Mouse (Mus musculus): Measurements from ENCODE around the gene Mrpl49.
"Not testable (repeated sequence)": the region's sequence is repeated elsewhere in the genome, so short reads cannot be mapped to it uniquely, and the experiment has no call there.

Gene Mrpl49

GRCm38 (mm10) chr19:6067011-6067723 lies 9.6 kb upstream of the Mrpl49 start:
- DNase-seq (ENCODE audit: low read depth, low spot score): no peak

GRCm38 (mm10) chr19:6066571-6066970 lies 9.0 kb upstream of the Mrpl49 start:
- DNase-seq (ENCODE audit: low read depth, low spot score): no peak

DNA sequence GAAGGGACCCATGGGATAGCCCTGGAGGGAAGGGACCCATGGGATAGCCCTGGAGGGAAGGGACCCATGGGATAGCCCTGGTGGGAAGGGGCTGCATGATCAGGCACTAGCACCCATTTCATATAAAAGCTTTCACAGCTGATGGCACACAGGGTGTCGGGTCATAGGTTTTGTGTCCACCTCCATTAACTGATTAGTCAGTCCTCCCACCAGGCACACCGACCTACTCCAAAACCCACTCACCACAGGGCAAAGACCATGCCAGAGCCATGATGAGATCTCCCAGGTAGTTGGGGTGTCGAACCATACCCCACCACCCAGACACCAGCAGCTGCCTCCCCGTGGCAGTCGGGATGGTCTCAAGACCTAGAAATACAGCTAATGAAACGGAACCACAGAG lies 5.5 kb upstream of the Mrpl49 start:
- DNase-seq (ENCODE audit: low read depth, low spot score): no peak

DNA sequence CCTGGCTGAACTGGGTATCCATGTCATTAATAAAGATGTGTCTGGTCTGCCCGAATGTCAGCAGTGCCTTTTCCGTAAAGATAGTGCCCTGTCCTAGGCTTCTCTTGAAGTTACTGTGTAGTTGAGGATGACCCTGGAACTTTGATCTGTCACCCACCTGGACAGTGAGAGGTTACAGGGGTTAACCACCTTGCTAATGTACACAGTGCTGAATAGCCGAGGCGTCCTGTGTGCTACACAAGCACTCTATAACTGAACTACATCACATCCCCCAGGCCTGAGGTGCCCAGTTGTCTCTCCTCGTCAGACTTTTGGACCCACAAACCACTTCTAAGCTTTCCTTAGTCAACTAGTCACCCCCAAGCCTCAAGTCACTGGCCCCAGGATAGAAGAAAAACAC lies 4.8 kb upstream of the Mrpl49 start:
- DNase-seq (ENCODE audit: low read depth, low spot score): no peak

DNA sequence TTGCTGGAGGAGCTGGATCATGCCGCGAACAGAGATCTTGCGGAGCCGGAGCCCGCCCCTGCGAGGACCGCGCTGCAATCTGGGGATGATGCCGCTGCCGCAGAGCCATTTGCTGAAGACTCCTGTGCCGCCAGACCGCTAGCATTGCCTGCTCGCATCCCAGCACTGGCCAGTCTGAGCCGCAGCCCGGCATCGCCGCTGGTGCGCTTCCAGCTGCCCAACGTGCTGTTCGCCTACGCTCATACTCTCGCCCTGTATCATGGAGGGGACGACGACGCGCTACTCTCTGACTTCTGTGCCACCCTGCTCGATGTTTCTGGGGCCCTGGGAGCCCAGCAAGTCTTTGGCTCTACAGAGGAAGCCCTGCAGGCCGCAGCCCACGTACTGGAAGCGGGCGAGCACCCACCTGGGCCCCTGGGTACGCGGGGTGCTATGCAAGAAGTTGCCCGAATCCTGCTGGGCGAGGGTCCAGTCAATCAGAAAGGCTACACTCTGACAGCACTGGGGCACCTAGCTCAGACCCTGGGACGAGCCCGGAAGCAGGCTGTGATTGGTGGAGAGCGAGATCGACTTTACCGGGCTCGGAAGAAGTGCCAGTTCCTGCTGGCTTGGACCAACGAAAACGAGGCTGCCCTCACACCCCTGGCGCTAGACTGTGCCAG lies 4.2 kb upstream of the Mrpl49 start:
- DNase-seq (ENCODE audit: low read depth, low spot score): no peak

GRCm38 (mm10) chr19:6061021-6061533 lies 3.5 kb upstream of the Mrpl49 start, which contains the start of gene Znhit2:
Znhit2 (plus strand) TSS chr19:6061192.
- peak; percentile 77 for DNase-seq (ENCODE audit: low read depth, low spot score)

- DNase-seq (ENCODE audit: low read depth, low spot score): no peak
These were observed 1.4 kb upstream of the Mrpl49 start for GRCm38 (mm10) chr19:6058966-6059365.

DNA sequence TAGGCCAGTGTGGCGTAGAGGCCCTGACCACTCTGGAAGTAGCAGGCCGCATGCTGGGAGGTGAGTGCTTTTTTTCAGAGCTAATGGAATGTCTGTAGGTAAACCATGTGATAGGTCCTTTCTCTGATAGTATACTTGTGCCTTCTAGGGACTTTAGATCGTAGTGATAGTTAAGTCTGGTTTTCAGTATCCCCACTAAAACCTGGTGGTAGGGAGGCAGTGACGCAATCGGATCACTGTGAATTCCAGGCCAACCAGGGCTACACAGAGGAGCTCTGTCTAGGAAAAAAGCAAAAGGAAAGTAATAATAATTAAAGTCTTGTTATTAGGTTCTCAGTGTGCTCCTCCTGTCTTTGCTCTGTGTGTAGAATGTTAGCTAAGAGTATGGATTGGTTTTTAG lies 928 bp upstream of the Mrpl49 start:
- no peak for DNase-seq (ENCODE audit: low read depth, low spot score)

GRCm38 (mm10) chr19:6056696-6057095 lies 889 bp downstream of the Mrpl49 start:
- no peak for DNase-seq (ENCODE audit: low read depth, low spot score)

DNA sequence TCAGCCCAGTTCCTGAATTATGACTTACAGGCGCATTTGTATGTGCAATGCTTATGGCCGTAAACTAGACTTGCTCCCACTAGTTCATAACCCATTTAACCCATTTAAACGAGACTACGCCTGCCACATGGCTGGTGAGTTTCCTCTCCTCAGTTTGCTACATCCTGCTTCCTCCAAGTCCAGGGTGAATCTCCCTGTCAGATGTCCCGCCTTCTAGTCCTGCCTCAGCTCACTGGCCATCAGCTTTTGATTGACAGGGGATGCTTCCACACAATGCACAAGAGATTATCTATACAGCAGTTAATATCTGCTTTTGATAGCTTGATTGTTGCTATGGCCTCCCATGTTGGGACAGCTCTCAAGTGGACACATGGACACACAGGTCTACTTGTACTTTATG lies 3.3 kb downstream of the Mrpl49 start:
- no peak for DNase-seq (ENCODE audit: low read depth, low spot score)

- DNase-seq (ENCODE audit: low read depth, low spot score): no peak
These were observed 5.1 kb downstream of the Mrpl49 start for GRCm38 (mm10) chr19:6052516-6052915.

DNA sequence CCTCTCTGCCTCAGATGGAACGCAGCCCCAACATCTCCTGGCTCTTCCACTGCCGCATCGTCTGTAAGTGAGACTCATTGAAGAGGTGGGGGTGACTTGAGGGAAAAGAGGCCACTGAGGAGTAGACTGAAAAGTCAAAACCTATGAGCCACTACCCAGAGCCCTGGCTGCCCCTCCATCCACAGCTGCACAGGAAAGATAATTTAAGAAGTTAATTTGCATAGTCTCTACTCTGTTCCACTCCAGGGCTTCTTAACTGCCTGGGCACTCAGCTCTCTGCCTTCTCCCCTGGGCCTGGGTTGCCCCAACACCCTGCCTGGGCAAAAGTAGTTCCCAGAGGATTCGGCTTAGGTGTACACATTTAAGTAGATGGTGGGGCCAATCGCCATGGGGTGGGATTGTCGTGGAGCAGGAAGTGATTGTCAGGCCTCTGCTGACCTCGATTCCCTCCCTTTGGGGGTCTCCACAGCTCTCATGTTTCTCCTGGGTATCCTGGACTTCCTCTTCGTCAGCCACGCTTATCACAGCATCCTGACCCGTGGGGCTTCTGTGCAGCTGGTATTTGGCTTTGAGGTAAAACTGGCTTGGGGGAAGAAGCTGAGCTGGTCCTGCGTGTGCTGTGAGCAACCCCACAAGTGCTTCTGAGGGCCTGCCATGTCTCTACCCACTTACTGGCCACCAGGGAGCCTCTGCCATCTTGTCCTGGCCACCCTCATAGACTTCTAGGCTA lies 8.7 kb downstream of the Mrpl49 start:
- no peak for DNase-seq (ENCODE audit: low read depth, low spot score)

- DNase-seq (ENCODE audit: low read depth, low spot score): no peak
These were observed 9.8 kb downstream of the Mrpl49 start for GRCm38 (mm10) chr19:6047899-6048166.

- no peak for DNase-seq (ENCODE audit: low read depth, low spot score)
These were observed 10.3 kb downstream of the Mrpl49 start for GRCm38 (mm10) chr19:6047154-6047898.

GRCm38 (mm10) chr19:6046294-6047153 lies 11.1 kb downstream of the Mrpl49 start, which contains the start of gene Syvn1:
Syvn1 (plus strand) TSS chr19:6046576.
- peak; percentile 87 for DNase-seq (ENCODE audit: low read depth, low spot score)

DNA sequence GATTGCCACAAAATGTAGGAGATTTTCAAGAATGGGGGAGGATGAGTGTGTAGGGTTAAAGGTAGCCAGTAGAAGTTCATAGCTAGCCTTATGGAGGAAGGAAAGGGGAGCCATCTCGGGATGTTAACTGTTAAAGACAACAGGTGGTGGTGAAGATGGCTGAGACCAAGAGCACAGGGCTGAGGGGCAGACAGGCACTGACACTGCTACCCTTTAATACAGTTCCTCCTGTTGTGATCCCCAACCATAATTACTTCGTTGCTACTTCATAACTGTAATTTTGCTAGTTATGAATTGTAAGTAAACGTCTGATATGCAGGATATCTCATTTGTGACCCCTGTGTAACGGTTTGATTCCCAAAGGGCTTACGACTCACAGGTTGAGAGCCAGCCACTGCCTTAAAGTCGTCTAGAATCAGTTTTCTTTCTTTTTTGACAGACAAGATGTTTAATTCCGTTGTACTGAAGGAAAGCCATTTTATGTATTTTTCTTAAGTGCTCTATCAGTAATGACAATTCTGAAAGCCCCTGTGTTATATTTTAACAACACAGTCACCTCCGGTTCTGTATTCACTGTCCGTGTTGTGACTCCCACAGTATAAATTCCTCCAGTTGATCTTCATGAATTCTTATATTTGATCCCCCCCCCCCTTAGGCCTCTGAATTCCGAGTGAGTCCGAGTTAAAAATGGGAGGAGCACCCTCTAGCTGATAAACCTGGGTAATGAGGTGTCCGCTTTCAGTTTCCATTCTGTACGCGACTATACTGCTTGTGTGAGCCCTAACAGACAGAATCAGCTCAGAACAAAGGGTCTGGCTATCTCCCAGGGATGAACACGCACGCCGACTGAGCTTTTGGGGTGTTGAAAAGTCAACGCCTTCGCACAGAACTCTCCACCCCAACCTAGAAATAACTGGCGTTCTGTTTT lies 12.0 kb downstream of the Mrpl49 start:
- DNase-seq (ENCODE audit: low read depth, low spot score): no peak

DNA sequence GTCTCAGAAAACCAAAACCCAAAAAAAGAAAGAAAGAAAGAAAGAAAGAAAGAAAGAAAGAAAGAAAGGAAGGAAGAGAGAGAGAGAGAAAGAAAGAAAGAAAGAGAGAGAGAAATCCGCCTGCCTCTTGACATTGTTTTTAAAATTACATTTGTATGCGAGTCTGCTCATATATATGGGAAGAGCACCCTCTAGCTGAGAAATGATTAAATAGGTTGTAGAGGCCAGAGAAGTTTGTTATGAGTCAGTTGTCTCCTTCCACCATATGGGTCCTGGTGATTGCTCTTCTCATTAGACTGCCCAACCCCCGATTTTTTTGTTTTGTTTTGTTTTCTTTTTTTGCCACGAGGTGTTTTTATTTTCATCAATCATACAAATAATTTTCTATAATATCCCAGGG lies 13.5 kb downstream of the Mrpl49 start:
- not testable (repeated sequence) for DNase-seq (ENCODE audit: low read depth, low spot score)

- DNase-seq (ENCODE audit: low read depth, low spot score): no peak
These were observed 15.3 kb downstream of the Mrpl49 start for GRCm38 (mm10) chr19:6042293-6042692.

DNA sequence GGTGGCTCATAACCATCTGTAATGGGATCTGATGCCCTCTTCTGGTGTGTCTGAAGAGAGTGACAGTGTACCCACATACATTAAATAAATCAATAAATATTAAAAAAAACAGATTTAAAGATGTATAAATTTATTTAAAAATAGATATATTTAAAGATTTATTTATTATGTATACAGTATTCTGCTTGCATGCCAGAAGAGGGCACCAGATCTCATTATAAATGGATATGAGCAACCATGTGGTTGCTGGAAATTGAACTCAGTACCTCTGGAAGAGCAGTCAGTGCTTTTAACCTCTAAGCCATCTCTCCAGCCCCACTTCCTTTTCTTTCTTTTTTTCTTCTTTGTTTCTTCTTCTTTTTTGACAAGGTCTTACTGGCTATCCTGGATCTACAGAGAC lies 17.6 kb downstream of the Mrpl49 start:
- no peak for DNase-seq (ENCODE audit: low read depth, low spot score)

DNA sequence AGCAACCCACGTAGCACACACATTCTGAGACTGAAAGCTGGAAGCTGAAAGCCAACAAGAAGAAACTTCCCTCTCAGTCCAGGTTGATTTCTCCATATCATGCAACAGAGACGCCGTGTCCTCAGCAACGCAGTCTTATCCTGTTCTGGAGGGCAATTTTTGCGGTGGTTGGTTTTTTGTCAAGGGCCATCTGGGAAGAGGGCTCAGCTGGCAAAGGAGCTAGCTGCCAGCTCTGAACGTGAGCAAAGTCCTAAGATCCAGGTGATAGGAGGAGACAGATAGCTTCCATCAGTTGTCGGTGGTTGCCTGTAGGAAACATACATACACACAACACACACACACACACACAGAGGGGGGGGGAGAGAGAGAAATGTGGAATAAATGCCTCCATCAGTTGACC lies 19.3 kb downstream of the Mrpl49 start:
- no peak for DNase-seq (ENCODE audit: low read depth, low spot score)
